Mouse (Mus musculus): ENCODE measurements around the gene Serpinf2. TPM values are rescaled to one million over a fixed set of nuclear protein-coding genes. Genes with fewer than 3 reads are reported as not detected.

Serpinf2 gene
- polyA plus RNA-seq (2015; fragmentation: Nextera tagmentation; extraction: Ambion mirVana): 0.42 TPM in 1 of 2 replicates, not detected in the other

DNA sequence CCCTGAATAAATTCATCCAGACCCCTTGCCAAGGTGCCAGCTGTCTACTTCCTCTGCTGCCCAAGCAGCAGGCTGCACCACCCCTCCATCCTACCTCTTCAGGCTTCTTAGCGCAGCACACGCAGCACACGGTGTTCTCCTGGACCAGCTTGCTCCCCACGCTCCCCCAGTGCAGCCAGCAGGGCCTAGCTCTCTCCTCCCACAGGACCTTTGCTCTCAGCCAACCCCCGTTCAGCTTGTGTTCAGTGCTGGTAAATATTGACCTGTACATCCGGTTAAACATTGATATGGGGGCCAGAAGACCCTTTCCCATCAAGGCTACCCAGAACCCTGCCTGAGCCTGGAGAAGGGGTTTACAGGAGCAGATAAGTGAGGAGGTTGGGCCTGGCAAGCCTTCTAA lies at the start of gene Serpinf2:
TSS of gene Serpinf2 (minus strand) at position 229 of the 400 bp plus-strand sequence.
- no peaks in the 10 kb centered on the region for H3K27me3 ChIP-seq
- H3K4me3 ChIP-seq: no peak within 1 kb of the TSS
- 89% methylated on average over 6 of the region's 6 CpGs for WGBS
- no peak for ATAC-seq
- no peak within 1 kb of the TSS for H3K27ac ChIP-seq
- no peak within 1 kb of the TSS for H3K4me2 ChIP-seq
- peaks cover 15% of the 10 kb centered on the region for H3K36me3 ChIP-seq (ENCODE audit: poor library complexity, severe bottlenecking)
- H3K9ac ChIP-seq: no peak within 1 kb of the TSS
- peaks cover 5% of the 10 kb centered on the region; the same call in 1 of the 2 replicates for H3K4me1 ChIP-seq
- peaks cover 3% of the 10 kb centered on the region; the same call in 1 of the 2 replicates for H3K9me3 ChIP-seq (replicated peaks)

DNA sequence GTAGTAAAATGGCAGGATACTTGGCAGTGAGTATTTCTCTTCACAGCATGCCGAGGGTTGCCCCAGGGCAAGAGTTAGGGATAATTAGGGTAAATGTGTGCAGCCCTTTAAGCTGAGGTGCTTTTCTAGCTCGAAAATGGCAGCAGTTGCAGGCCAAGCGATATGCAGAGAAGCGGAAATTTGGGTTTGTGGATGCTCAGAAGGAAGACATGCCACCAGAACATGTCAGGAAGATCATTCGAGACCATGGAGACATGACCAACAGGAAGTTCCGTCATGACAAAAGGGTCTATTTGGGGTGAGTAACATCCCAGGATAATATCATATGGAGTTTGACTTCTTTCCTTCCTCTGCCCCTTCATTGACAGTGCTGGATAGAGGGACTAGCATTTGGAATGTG lies 48.1 kb upstream of the Serpinf2 start:
- Histone ChIP-seq H3K27me3 (peaks cover 10% of the 10 kb centered on the region), H3K4me1 (peaks cover 14% of the 10 kb centered on the region), H3K36me3 (ENCODE audit: poor library complexity, severe bottlenecking) (peaks cover 48% of the 10 kb centered on the region), H3K4me3 (peak overlapping the region; percentile 95), H3K9ac (peak overlapping the region; percentile 98), H3K27ac (no peak overlapping the region), H3K9me3 (replicated peaks) (no peaks in the 10 kb centered on the region), H3K4me2 (peak overlapping the region; percentile 99)
- WGBS: 43% methylated on average over 6 of the region's 6 CpGs
- ATAC-seq: no peak

- peaks cover 10% of the 10 kb centered on the region for H3K27me3 ChIP-seq
- peak; percentile 100 for ATAC-seq
- under 1% methylated on average over 52 of the region's 52 CpGs for WGBS
- peak within 1 kb of the TSS; percentile 68 for H3K27ac ChIP-seq
- H3K9me3 ChIP-seq (replicated peaks): no peaks in the 10 kb centered on the region
- peak within 1 kb of the TSS; percentile 98 for H3K9ac ChIP-seq
- peaks cover 14% of the 10 kb centered on the region for H3K4me1 ChIP-seq
- peaks cover 40% of the 10 kb centered on the region for H3K36me3 ChIP-seq (ENCODE audit: poor library complexity, severe bottlenecking)
- peak within 1 kb of the TSS; percentile 99 for H3K4me2 ChIP-seq
- H3K4me3 ChIP-seq: peak within 1 kb of the TSS; percentile 95
Observed at GRCm38 (mm10) chr11:75486601-75487285, 47.4 kb upstream of the Serpinf2 start, which contains the start of gene Prpf8. Gene Prpf8 (plus strand): TSS chr11:75486816.

DNA sequence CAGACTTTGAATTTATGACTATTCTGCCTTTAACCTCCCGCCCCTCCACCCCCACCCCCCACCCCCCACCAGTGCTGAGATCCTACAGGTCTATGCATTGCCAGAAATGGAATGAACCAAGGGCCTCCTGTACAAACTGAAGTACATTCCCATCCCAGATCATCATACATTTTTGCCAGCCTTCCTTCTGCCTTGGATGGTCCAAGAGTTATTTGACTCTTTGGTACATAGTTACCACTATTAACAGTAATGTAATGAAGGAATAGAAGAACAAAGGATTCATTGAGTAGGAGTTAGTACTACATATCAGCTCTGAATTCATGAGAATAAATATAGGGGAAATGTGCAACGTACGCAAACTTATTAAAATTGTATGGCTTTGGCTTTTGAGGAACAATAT lies 46.8 kb upstream of the Serpinf2 start:
- WGBS: 19% methylated on average over 3 of the region's 3 CpGs
- ATAC-seq: peak; percentile 44

GRCm38 (mm10) chr11:75473376-75473775 lies 34.0 kb upstream of the Serpinf2 start:
- peaks cover 7% of the 10 kb centered on the region; the same call in 1 of the 2 replicates for H3K27me3 ChIP-seq
- H3K9ac ChIP-seq: no peak overlapping the region
- H3K9me3 ChIP-seq (replicated peaks): no peaks in the 10 kb centered on the region
- H3K4me3 ChIP-seq: no peak overlapping the region
- 70% methylated on average over 7 of the region's 7 CpGs for WGBS
- H3K4me2 ChIP-seq: no peak overlapping the region
- ATAC-seq: no peak
- no peaks in the 10 kb centered on the region for H3K36me3 ChIP-seq (ENCODE audit: poor library complexity, severe bottlenecking)
- no peaks in the 10 kb centered on the region for H3K4me1 ChIP-seq
- H3K27ac ChIP-seq: no peak overlapping the region

More for the DNA sequence above, 46.8 kb upstream of the Serpinf2 start:
- peaks cover 14% of the 10 kb centered on the region for H3K4me1 ChIP-seq
- no peaks in the 10 kb centered on the region for H3K9me3 ChIP-seq (replicated peaks)
- peaks cover 35% of the 10 kb centered on the region for H3K36me3 ChIP-seq (ENCODE audit: poor library complexity, severe bottlenecking)
- H3K27ac ChIP-seq: no peak overlapping the region
- peaks cover 10% of the 10 kb centered on the region for H3K27me3 ChIP-seq
- peak overlapping the region; percentile 95 for H3K4me3 ChIP-seq
- H3K4me2 ChIP-seq: peak overlapping the region; percentile 27
- H3K9ac ChIP-seq: no peak overlapping the region

DNA sequence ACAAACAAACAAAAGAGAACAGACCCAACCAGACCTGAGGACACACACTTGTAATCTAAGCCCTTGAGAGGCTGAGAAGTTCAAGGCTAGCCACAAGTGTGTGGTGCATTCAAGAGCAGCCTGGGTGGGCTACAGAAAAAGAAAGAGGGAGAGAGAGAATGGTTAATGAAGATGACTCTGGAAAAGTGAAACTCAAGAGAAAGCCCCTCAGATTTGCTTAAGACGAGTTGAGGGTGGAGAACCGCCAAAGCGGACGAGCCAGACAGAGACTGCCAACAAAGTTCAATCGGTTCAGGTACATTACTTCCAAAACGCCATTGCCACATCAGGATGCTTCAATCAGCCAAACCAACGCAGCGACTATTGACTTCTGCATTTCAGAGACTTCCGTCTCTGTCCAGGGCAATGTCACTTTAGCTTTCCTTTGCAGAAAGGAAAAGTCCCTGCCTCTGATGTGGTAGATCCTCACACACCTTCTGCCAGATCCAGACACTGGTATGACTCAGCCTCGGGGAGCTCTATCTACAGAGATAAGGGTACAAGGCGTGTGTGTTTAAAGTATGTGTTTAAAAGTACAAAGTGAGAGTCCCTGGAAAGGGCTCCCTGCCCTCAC lies 33.2 kb upstream of the Serpinf2 start:
- no peaks in the 10 kb centered on the region for H3K9me3 ChIP-seq (replicated peaks)
- H3K9ac ChIP-seq: no peak overlapping the region
- H3K4me2 ChIP-seq: no peak overlapping the region
- no peaks in the 10 kb centered on the region for H3K36me3 ChIP-seq (ENCODE audit: poor library complexity, severe bottlenecking)
- H3K4me3 ChIP-seq: no peak overlapping the region
- no peak overlapping the region for H3K27ac ChIP-seq
- 93% methylated on average over 11 of the region's 11 CpGs for WGBS
- H3K4me1 ChIP-seq: peaks cover 7% of the 10 kb centered on the region
- H3K27me3 ChIP-seq: peaks cover 10% of the 10 kb centered on the region
- no peak for ATAC-seq

DNA sequence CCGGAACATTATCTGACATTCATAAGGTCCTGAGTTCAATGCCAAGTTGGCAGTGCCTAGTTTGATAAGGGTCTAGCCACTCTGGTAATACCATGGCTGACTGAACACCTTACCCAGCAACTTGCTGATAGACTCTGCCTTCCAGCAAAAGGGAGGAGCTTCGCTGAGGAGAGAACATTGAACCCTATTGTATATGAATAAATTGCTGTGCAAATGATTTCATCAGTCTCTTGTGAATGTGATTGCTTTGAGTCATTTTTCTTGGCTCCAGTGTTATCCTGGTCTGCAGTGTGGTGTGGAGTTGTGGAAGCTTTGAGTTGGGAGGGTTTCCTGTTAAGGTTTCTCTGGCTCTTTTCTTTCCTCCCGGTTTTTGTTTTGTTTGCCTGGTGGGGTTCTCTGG lies 31.3 kb upstream of the Serpinf2 start:
- WGBS: 90% methylated on average over 3 of the region's 3 CpGs
- no peak overlapping the region for H3K4me3 ChIP-seq
- H3K4me1 ChIP-seq: peaks cover 8% of the 10 kb centered on the region

DNA sequence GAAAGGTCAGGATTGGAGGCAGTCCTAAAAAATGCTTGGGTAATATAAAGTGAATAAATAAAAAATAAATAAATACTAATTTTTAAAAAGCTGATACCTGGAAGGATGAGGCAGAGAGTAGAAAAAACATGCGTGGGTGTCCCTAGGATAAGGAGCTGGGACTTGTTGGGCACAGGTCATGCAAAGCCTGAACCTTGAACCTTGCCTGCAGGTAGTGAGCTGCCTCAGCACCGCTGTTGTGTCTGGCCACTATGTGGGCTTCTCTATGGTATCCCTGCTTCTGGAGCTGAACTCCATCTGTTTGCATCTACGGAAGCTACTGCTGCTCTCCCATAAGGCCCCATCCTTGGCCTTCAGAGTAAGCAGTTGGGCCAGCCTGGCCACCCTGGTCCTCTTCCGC lies 29.9 kb upstream of the Serpinf2 start:
- H3K27ac ChIP-seq: no peak overlapping the region
- peaks cover 10% of the 10 kb centered on the region for H3K36me3 ChIP-seq (ENCODE audit: poor library complexity, severe bottlenecking)
- H3K4me1 ChIP-seq: peaks cover 8% of the 10 kb centered on the region
- H3K27me3 ChIP-seq: peaks cover 6% of the 10 kb centered on the region; the same call in 1 of the 2 replicates
- 94% methylated on average over 4 of the region's 4 CpGs for WGBS
- no peak overlapping the region for H3K9ac ChIP-seq
- ATAC-seq: no peak
- no peak overlapping the region for H3K4me2 ChIP-seq
- H3K4me3 ChIP-seq: no peak overlapping the region
- no peaks in the 10 kb centered on the region; the same call in 1 of the 2 replicates for H3K9me3 ChIP-seq (replicated peaks)

More for the DNA sequence above, 31.3 kb upstream of the Serpinf2 start:
- H3K27ac ChIP-seq: no peak overlapping the region
- H3K36me3 ChIP-seq (ENCODE audit: poor library complexity, severe bottlenecking): peaks cover 4% of the 10 kb centered on the region
- H3K9me3 ChIP-seq (replicated peaks): no peaks in the 10 kb centered on the region; the same call in 1 of the 2 replicates
- H3K4me2 ChIP-seq: no peak overlapping the region
- ATAC-seq: no peak
- no peak overlapping the region for H3K9ac ChIP-seq
- peaks cover 6% of the 10 kb centered on the region; the same call in 1 of the 2 replicates for H3K27me3 ChIP-seq

DNA sequence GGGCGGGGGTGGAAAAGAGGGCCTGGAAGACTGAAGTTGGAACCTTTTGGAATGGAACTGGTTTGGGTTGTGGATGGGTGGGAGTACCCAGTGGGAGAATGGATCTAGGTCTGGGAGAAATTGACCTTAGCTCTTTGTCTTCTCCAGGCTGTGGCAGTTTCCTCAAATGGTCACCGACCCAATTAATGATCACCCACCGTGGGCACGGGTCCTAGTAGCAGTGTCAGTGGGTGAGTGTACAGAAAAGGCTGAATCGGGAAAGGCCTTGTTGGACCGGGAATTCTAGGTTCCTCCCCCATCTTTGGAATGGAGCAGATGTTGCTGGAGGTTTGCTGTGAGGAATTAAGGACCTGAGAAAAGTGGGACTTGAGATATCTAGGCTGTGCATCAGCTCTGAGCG lies 29.0 kb upstream of the Serpinf2 start:
- Histone ChIP-seq H3K36me3 (ENCODE audit: poor library complexity, severe bottlenecking) (peaks cover 10% of the 10 kb centered on the region), H3K9me3 (replicated peaks) (no peaks in the 10 kb centered on the region; the same call in 1 of the 2 replicates), H3K9ac (peak overlapping the region; percentile 37; the same call in 1 of the 2 replicates), H3K27ac (no peak overlapping the region), H3K4me3 (peak overlapping the region; percentile 27), H3K4me2 (peak overlapping the region; percentile 60), H3K4me1 (peaks cover 8% of the 10 kb centered on the region), H3K27me3 (peaks cover 6% of the 10 kb centered on the region; the same call in 1 of the 2 replicates)
- ATAC-seq: no peak
- WGBS: 69% methylated on average over 7 of the region's 7 CpGs

DNA sequence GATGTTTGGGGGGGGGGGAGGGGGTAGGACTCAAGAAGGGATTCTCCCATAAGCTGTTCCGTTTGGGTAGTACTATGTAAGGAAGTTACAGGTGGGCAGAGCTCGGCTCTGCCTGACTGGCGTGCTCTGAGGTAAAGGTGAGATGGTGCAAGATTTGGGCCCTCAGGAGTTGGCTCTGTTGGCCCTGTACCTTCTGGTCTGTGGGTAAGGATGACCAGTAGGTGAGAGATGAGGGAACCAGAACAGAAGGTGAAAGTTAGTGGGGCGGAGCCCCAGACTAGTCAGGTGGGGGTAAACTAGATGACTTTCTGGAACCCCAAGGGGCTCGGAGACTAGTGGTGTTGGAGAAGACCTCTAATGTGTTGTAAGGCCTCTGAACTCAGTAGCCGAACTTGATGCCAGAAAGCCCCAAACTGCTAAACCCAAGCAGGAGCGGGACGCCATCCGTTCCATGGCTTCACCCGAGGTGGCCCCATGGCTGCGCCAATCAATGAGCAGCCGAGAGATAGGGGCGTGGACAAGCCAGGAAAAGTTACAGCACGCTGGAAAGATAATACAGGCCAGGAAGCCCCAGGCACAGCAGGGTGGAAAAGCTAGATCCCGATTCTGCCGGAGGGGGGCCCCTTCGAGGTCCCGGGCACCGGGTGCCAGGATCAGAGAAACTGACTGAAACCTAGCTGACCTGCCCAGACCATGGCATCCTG lies 28.3 kb upstream of the Serpinf2 start:
- Histone ChIP-seq H3K4me1 (peaks cover 13% of the 10 kb centered on the region), H3K36me3 (ENCODE audit: poor library complexity, severe bottlenecking) (peaks cover 10% of the 10 kb centered on the region), H3K4me3 (peak overlapping the region; percentile 27), H3K27ac (no peak overlapping the region), H3K27me3 (peaks cover 3% of the 10 kb centered on the region; the same call in 1 of the 2 replicates), H3K9ac (peak overlapping the region; percentile 37), H3K9me3 (replicated peaks) (no peaks in the 10 kb centered on the region; the same call in 1 of the 2 replicates), H3K4me2 (peak overlapping the region; percentile 60)
- ATAC-seq: no peak; the same call in 1 of the 2 replicates
- 18% methylated on average over 19 of the region's 19 CpGs for WGBS

DNA sequence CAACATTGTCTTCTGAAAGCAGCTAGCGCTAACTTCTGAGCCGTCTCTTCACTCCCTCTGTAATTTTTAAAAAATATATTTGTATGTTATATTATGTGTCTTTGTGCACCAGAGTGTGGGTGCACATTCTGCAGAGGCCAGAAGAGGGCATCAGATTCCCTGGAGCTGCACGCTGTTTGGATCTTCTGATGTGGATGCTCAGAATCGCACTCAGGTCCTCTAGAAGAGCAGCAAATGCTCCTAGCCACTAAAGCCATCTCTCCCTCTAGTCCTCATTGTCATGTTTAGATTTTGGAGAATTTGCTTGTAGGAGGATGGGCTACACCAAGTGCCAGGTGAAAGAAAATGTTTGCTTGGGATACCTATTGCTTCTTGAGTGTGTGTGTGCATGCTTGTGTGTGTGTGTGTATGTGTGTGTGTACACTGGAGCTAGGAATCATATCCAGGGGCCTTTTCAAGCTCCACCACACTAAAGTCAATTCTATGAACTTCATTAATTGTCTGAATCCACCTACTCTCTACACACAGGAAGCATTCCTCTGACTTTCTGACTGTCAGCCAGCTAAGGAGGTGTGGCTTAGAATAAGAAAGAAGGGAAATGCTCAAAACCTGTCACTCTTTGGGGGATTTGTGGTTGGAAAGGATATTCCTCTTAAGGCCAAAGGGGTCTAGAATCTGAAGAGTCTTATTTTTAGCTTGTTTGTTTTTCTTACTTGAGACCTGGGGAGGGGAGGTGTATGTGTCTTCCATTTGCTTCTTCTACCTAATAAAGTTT lies 27.5 kb upstream of the Serpinf2 start:
- H3K36me3 ChIP-seq (ENCODE audit: poor library complexity, severe bottlenecking): peaks cover 10% of the 10 kb centered on the region
- ATAC-seq: no peak
- H3K4me2 ChIP-seq: no peak overlapping the region
- no peaks in the 10 kb centered on the region; the same call in 1 of the 2 replicates for H3K9me3 ChIP-seq (replicated peaks)
- H3K27me3 ChIP-seq: peaks cover 3% of the 10 kb centered on the region; the same call in 1 of the 2 replicates
- H3K27ac ChIP-seq: no peak overlapping the region
- H3K9ac ChIP-seq: no peak overlapping the region
- no peak overlapping the region for H3K4me3 ChIP-seq
- H3K4me1 ChIP-seq: peaks cover 20% of the 10 kb centered on the region
- WGBS: 97% methylated on average over 4 of the region's 4 CpGs
